Comparison of ENCODE assay signal across 21 mouse cellular contexts in the genomic region with DNA sequence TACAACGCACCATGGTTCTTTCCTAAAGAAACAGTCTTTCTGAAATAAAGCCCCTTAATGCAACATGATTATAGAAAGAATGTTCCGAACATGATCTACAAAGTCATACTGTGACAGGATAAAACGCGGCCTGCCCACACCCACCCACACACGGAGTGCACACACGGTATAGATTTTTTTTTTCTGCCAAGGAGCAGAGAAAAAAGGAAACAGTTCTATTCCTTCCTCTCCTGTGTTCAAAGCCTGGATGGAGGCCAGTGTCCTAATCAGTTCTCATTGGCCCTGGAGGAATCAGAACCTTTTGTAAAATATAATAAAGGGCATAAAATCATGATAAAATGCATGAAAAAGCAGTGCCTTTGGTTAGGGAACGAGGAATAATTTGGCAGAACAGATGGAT.
A peak's percentile ranks its signal among the peaks of the same experiment; 100 is the strongest.
DNase-seq lines count a peak whose midpoint lies in the region; ATAC-seq and TF ChIP-seq lines count a peak whose summit lies in the region.
"Had no signal": no experiment of that assay in that cellular context is flagged by ENCODE, and none has a peak within 500 bp of the region (broad histone marks: within the 10 kb centered on the region; RNA-seq: fewer than 3 reads in every experiment).

No protein-coding gene starts in this region.

- H3K4me3 ChIP-seq in limb, embryonic 14.5 days (replicated peaks; ENCODE audit: low read length): no peak overlapping the region
- H3K4me3 ChIP-seq in limb, embryonic 10.5 days: no peak overlapping the region
- no peak overlapping the region for H3K4me3 ChIP-seq in midbrain, embryonic 15.5 days
- H3K4me3 ChIP-seq in midbrain, embryonic 13.5 days (replicated peaks): no peak overlapping the region
- H3K4me3 ChIP-seq in embryonic facial prominence, embryonic 13.5 days: no peak overlapping the region
- H3K4me3 ChIP-seq: embryonic facial prominence, embryonic 15.5 days; erythroblast, embryonic 14.5 days; forebrain, embryonic 10.5 days; forebrain, embryonic 12.5 days had no signal

- no peaks in the 10 kb centered on the region for H3K9me3 ChIP-seq in limb, embryonic 14.5 days (ENCODE audit: control insufficient read depth, low read length)
- no peaks in the 10 kb centered on the region for H3K9me3 ChIP-seq in limb, embryonic 10.5 days (replicated peaks)
- no peaks in the 10 kb centered on the region for H3K9me3 ChIP-seq in midbrain, embryonic 15.5 days
- no peaks in the 10 kb centered on the region for H3K9me3 ChIP-seq in midbrain, embryonic 13.5 days
- H3K9me3 ChIP-seq in embryonic facial prominence, embryonic 13.5 days: no peaks in the 10 kb centered on the region
- H3K9me3 ChIP-seq: embryonic facial prominence, embryonic 15.5 days; forebrain, embryonic 10.5 days; forebrain, embryonic 12.5 days had no signal

- no peak for TF ChIP-seq POLR2A in limb, embryonic 14.5 days (IDR thresholded peaks at IDR 0.05; ENCODE audit: borderline replicate concordance, extremely low read depth, insufficient read depth, insufficient read length)

- DNase-seq in limb, embryonic 14.5 days (ENCODE audit: low spot score): peak; percentile 36
- no peak for DNase-seq in limb, embryonic 10.5 days (ENCODE audit: low spot score)
- DNase-seq in ovary, adult 18-20 months (ENCODE audit: low spot score): no peak
- DNase-seq in cerebellum, adult 9-11 months: no peak
- DNase-seq: adrenal gland, adult 2 months; adrenal gland, postnatal 10 days; adrenal gland, postnatal 25 days; cerebellum, adult 11 months; cerebellum, adult 18-20 months; cerebellum, adult 8-10 months; cerebellum, postnatal 10 days; cerebellum, postnatal 25 days had no signal

- no peak overlapping the region for H3K9ac ChIP-seq in limb, embryonic 14.5 days (ENCODE audit: low read depth, low read length, severe bottlenecking)
- H3K9ac ChIP-seq in midbrain, embryonic 15.5 days: no peak overlapping the region
- H3K9ac ChIP-seq in midbrain, embryonic 13.5 days (replicated peaks): no peak overlapping the region
- no peak overlapping the region for H3K9ac ChIP-seq in embryonic facial prominence, embryonic 13.5 days
- H3K9ac ChIP-seq: embryonic facial prominence, embryonic 15.5 days; forebrain, embryonic 12.5 days had no signal

- H3K4me1 ChIP-seq in limb, embryonic 14.5 days (ENCODE audit: control insufficient read depth, insufficient read depth, low read length): peaks cover 3% of the 10 kb centered on the region
- peaks cover under 1% of the 10 kb centered on the region; the same call in 1 of the 2 replicates for H3K4me1 ChIP-seq in limb, embryonic 10.5 days
- H3K4me1 ChIP-seq in midbrain, embryonic 15.5 days: no peaks in the 10 kb centered on the region
- H3K4me1 ChIP-seq in midbrain, embryonic 13.5 days (replicated peaks): no peaks in the 10 kb centered on the region
- H3K4me1 ChIP-seq in embryonic facial prominence, embryonic 13.5 days: peaks cover 8% of the 10 kb centered on the region; the same call in 1 of the 2 replicates
- H3K4me1 ChIP-seq: embryonic facial prominence, embryonic 15.5 days; forebrain, embryonic 10.5 days; forebrain, embryonic 12.5 days had no signal

- WGBS in limb, embryonic 14.5 days: 54% methylated on average over 7 of the region's 7 CpGs
- 86% methylated on average over 7 of the region's 7 CpGs for WGBS in limb, embryonic 10.5 days
- 66% methylated on average over 7 of the region's 7 CpGs for WGBS in midbrain, embryonic 15.5 days
- 69% methylated on average over 7 of the region's 7 CpGs for WGBS in midbrain, embryonic 13.5 days
- WGBS in embryonic facial prominence, embryonic 13.5 days: 32% methylated on average over 7 of the region's 7 CpGs

- no peak for ATAC-seq in limb, embryonic 14.5 days (ENCODE audit: low FRiP score, low read depth)
- ATAC-seq in midbrain, embryonic 15.5 days (replicated peaks): 0 out of 2 replicates have a peak, but pooled peaks have one; percentile 37
- no peak for ATAC-seq in midbrain, embryonic 13.5 days
- ATAC-seq in embryonic facial prominence, embryonic 13.5 days (ENCODE audit: insufficient number of reproducible peaks, insufficient read depth, low FRiP score, low TSS enrichment, low read depth): no peak
- ATAC-seq: forebrain, embryonic 14.5 days; forebrain, embryonic 16.5 days had no signal

- no peaks in the 10 kb centered on the region for H3K36me3 ChIP-seq in limb, embryonic 14.5 days (ENCODE audit: control insufficient read depth, insufficient read depth, low read length)
- no peaks in the 10 kb centered on the region for H3K36me3 ChIP-seq in limb, embryonic 10.5 days
- no peaks in the 10 kb centered on the region for H3K36me3 ChIP-seq in midbrain, embryonic 15.5 days (replicated peaks)
- no peaks in the 10 kb centered on the region for H3K36me3 ChIP-seq in midbrain, embryonic 13.5 days
- no peaks in the 10 kb centered on the region for H3K36me3 ChIP-seq in embryonic facial prominence, embryonic 13.5 days
- H3K36me3 ChIP-seq: embryonic facial prominence, embryonic 15.5 days; forebrain, embryonic 10.5 days; forebrain, embryonic 12.5 days had no signal

- H3K27me3 ChIP-seq in limb, embryonic 14.5 days (ENCODE audit: control insufficient read depth, insufficient read depth, low read length): no peaks in the 10 kb centered on the region
- no peaks in the 10 kb centered on the region for H3K27me3 ChIP-seq in limb, embryonic 10.5 days (ENCODE audit: low read depth, poor library complexity, severe bottlenecking)
- no peaks in the 10 kb centered on the region for H3K27me3 ChIP-seq in midbrain, embryonic 15.5 days (replicated peaks)
- H3K27me3 ChIP-seq in midbrain, embryonic 13.5 days: no peaks in the 10 kb centered on the region
- H3K27me3 ChIP-seq in embryonic facial prominence, embryonic 13.5 days: no peaks in the 10 kb centered on the region
- H3K27me3 ChIP-seq: embryonic facial prominence, embryonic 15.5 days; forebrain, embryonic 12.5 days had no signal

- no peak overlapping the region for H3K4me2 ChIP-seq in limb, embryonic 14.5 days (replicated peaks; ENCODE audit: low read depth, low read length, severe bottlenecking)
- H3K4me2 ChIP-seq in midbrain, embryonic 15.5 days: no peak overlapping the region
- H3K4me2 ChIP-seq in midbrain, embryonic 13.5 days (replicated peaks): no peak overlapping the region
- no peak overlapping the region for H3K4me2 ChIP-seq in embryonic facial prominence, embryonic 13.5 days
- H3K4me2 ChIP-seq: embryonic facial prominence, embryonic 15.5 days; forebrain, embryonic 12.5 days had no signal

- H3K27ac ChIP-seq in limb, embryonic 14.5 days (replicated peaks; ENCODE audit: low read depth, low read length): no peak overlapping the region
- H3K27ac ChIP-seq in limb, embryonic 10.5 days: no peak overlapping the region
- no peak overlapping the region for H3K27ac ChIP-seq in midbrain, embryonic 15.5 days
- no peak overlapping the region for H3K27ac ChIP-seq in midbrain, embryonic 13.5 days
- 0 out of 2 replicates have a peak overlapping the region, but pooled peaks have one; percentile 68 for H3K27ac ChIP-seq in embryonic facial prominence, embryonic 13.5 days
- H3K27ac ChIP-seq: embryonic facial prominence, embryonic 15.5 days; forebrain, embryonic 10.5 days; forebrain, embryonic 12.5 days had no signal
